Mouse (Mus musculus): Measurements from ENCODE around the gene Klra8.
"Not testable (repeated sequence)": the region's sequence is repeated elsewhere in the genome, so short reads cannot be mapped to it uniquely, and the experiment has no call there.

Klra8 gene

GRCm38 (mm10) chr6:130129798-130130197 is at the start of gene Klra8:
TSS of gene Klra8 (minus strand) at chr6:130129898.
- not testable (repeated sequence) for DNase-seq (ENCODE audit: low read depth, low spot score)

- DNase-seq (ENCODE audit: low read depth, low spot score) = no peak
Observed at GRCm38 (mm10) chr6:130110485-130110884, 19.2 kb downstream of the Klra8 start.

DNA sequence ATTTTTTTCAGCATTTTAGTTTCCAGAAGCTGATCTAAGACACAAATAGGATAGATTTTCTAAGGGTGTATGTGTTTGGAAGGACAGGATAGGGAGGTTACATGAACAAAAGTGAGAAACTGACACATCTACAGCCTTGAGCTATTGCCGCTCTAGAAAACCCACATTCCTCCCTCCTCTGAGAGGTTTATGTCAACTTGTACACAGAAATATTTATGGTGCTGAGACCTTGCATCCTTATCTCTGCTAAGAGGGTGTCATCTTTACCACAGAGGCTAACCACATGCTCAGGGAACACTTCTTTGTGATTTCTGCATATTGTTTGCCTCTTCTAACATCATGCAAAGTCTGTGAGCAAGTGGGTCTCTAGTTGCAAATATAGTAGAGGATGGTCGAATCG is 27.0 kb downstream of the Klra8 start:
- DNase-seq (ENCODE audit: low read depth, low spot score) = not testable (repeated sequence)

GRCm38 (mm10) chr6:130092336-130092948 is 37.3 kb downstream of the Klra8 start:
- no peak for DNase-seq (ENCODE audit: low read depth, low spot score)

DNA sequence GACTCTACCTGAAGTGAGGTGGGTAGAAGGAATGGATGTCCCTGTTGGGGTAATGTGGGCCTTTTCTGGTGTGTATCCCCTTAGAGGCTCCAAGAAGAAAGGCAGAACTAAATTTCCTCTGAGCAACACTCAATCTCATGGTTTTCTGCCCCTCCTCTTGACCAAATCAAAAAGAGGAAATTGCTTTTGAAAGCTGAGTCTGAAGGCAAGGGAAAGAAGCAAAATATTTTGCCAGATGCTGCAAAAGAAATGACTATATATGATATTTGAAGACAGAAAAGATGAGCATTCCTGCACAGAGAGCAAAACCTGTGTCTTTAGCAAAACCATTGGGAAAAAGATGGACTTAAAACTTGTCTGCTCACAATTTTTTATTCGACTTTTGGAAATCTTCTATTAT is 62.5 kb downstream of the Klra8 start, which contains the start of gene Klra4:
Gene Klra4 (minus strand): TSS at position 101 of the 400 bp plus-strand sequence.
- not testable (repeated sequence) for DNase-seq (ENCODE audit: low read depth, low spot score)

Data from retina, adult 2 months (tissue).